Mouse (Mus musculus) heart, embryonic 11.5 days (tissue): ENCODE measurements around the gene Igfbp4. TPM values are rescaled to one million over a fixed set of nuclear protein-coding genes. Genes with fewer than 3 reads are reported as not detected.
A peak's percentile ranks its signal among the peaks of the same experiment; 100 is the strongest.

Experiments
- ATAC-seq: fragments of 200-750 bp; cut with Nextera tagmentation; replicated peaks from 2 replicates; pipeline ENCODE4 v1.8.0; 2017; ENCODE audit warnings: moderate library complexity; ENCODE audit not compliant: insufficient number of reproducible peaks, low FRiP score, low TSS enrichment
- H3K27ac ChIP-seq: fragments of 300-500 bp; sonication (generic); 2 replicates; pipeline ENCODE4 v1.5.1; 2014; ENCODE audit warnings: mild to moderate bottlenecking, low read depth, low read length
- H3K27me3 ChIP-seq: fragments of 300-500 bp; sonication (generic); 2 replicates; pipeline ENCODE4 v1.6.1; 2014; ENCODE audit warnings: mild to moderate bottlenecking, low read length, mixed read lengths; ENCODE audit not compliant: control insufficient read depth, insufficient read depth
- H3K36me3 ChIP-seq: fragments of 300-500 bp; sonication (generic); 2 replicates; pipeline ENCODE4 v1.6.1; 2014; ENCODE audit warnings: mild to moderate bottlenecking, low read length, moderate library complexity, mixed read lengths; ENCODE audit not compliant: control insufficient read depth, insufficient read depth
- H3K4me1 ChIP-seq: fragments of 300-500 bp; sonication (generic); 2 replicates; pipeline ENCODE4 v1.6.1; 2014; ENCODE audit warnings: low read length; ENCODE audit not compliant: control insufficient read depth, insufficient read depth
- H3K4me2 ChIP-seq: fragments of 300-500 bp; sonication (generic); 2 replicates; pipeline ENCODE4 v1.6.1; 2014; ENCODE audit warnings: mild to moderate bottlenecking, moderate library complexity
- H3K4me3 ChIP-seq: fragments of 300-500 bp; sonication (generic); 2 replicates; pipeline ENCODE4 v1.5.1; 2014; ENCODE audit warnings: low read depth, low read length
- H3K9ac ChIP-seq: fragments of 300-500 bp; sonication (generic); 2 replicates; pipeline ENCODE4 v1.6.1; 2014; ENCODE audit warnings: mild to moderate bottlenecking, low read depth, low read length, moderate library complexity
- H3K9me3 ChIP-seq: fragments of 300-500 bp; sonication (generic); replicated peaks from 2 replicates; pipeline ENCODE4 v1.6.1; 2016; ENCODE audit warnings: low read length; ENCODE audit not compliant: control insufficient read depth
- WGBS: fragments of 180-500 bp; shearing (Covaris S2); extraction: QIAGEN DNeasy Blood & Tissue Kit; methylation state at CpG from one replicate; pipeline ENCODE4 v1.1.7; 2014; ENCODE audit not compliant: insufficient replicate concordance; 5-methylcytosine and 5-hydroxymethylcytosine counted together
- polyA plus RNA-seq: library from polyadenylated mRNA; unstranded; fragments of >200 nt; fragmentation: Nextera tagmentation; extraction: Ambion mirVana; gene quantifications from 2 replicates; pipeline ENCODE4 v1.2.1, GENCODE M21; 2014

Igfbp4 gene
- polyA plus RNA-seq, 1 experiment from 2014 or later = 284 TPM

GRCm38 (mm10) chr11:99065979-99066378, 24.9 kb downstream of the Igfbp4 start:
- Histone ChIP-seq H3K9me3 (no peaks in the 10 kb centered on the region), H3K4me3 (no peak overlapping the region), H3K27ac (no peak overlapping the region), H3K4me1 (peaks cover 9% of the 10 kb centered on the region; the same call in 1 of the 2 replicates), H3K9ac (no peak overlapping the region; the same call in 1 of the 2 replicates), H3K36me3 (no peaks in the 10 kb centered on the region), H3K27me3 (no peaks in the 10 kb centered on the region), H3K4me2 (peak overlapping the region; percentile 1; the same call in 1 of the 2 replicates)
- ATAC-seq = peak; percentile 63; the same call in 1 of the 2 replicates
- WGBS = 5% methylated on average over 2 of the region's 2 CpGs

- H3K4me1 ChIP-seq = peaks cover 15% of the 10 kb centered on the region
- H3K4me2 ChIP-seq = no peak overlapping the region
- H3K4me3 ChIP-seq = no peak overlapping the region
- ATAC-seq = no peak
- H3K9ac ChIP-seq = no peak overlapping the region
- no peaks in the 10 kb centered on the region for H3K9me3 ChIP-seq
- H3K27ac ChIP-seq = no peak overlapping the region
- WGBS = 85% methylated on average over 8 of the region's 8 CpGs
- H3K36me3 ChIP-seq = no peaks in the 10 kb centered on the region
- H3K27me3 ChIP-seq = no peaks in the 10 kb centered on the region
Observed at GRCm38 (mm10) chr11:99067591-99067990, 26.5 kb downstream of the Igfbp4 start.

DNA sequence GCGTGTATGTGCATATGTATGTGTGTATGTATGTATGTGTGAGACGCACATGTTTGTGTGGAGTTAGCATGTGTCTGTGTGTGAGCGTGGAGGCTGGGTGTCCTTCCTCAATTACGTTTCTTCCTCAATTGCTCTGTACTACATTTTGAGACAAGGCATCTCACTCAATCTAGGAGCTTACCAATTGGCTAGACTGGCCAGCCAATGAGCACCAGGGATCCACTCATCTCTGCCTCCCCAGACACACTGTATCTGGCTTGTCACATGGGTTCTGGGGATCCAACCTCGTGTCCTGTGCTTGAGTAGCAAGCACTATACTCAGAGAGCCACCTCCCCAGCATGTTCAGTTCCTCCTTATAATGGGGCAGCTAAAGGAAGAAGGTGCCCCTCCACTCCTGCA, 27.4 kb downstream of the Igfbp4 start:
- Histone ChIP-seq H3K4me1 (peaks cover 11% of the 10 kb centered on the region), H3K9me3 (no peaks in the 10 kb centered on the region), H3K27me3 (no peaks in the 10 kb centered on the region), H3K36me3 (no peaks in the 10 kb centered on the region), H3K4me3 (no peak overlapping the region), H3K4me2 (no peak overlapping the region), H3K9ac (no peak overlapping the region), H3K27ac (no peak overlapping the region)
- ATAC-seq = no peak
- WGBS = 83% methylated on average over 5 of the region's 5 CpGs

GRCm38 (mm10) chr11:99071866-99072265, 30.8 kb downstream of the Igfbp4 start:
- no peak overlapping the region for H3K4me3 ChIP-seq
- no peak overlapping the region for H3K9ac ChIP-seq
- no peaks in the 10 kb centered on the region for H3K27me3 ChIP-seq
- H3K4me1 ChIP-seq = peaks cover 6% of the 10 kb centered on the region; the same call in 1 of the 2 replicates
- no peaks in the 10 kb centered on the region for H3K9me3 ChIP-seq
- H3K27ac ChIP-seq = no peak overlapping the region
- H3K36me3 ChIP-seq = no peaks in the 10 kb centered on the region
- peak; percentile 40; the same call in 1 of the 2 replicates for ATAC-seq
- no peak overlapping the region for H3K4me2 ChIP-seq
- 9% methylated on average over 6 of the region's 6 CpGs for WGBS

DNA sequence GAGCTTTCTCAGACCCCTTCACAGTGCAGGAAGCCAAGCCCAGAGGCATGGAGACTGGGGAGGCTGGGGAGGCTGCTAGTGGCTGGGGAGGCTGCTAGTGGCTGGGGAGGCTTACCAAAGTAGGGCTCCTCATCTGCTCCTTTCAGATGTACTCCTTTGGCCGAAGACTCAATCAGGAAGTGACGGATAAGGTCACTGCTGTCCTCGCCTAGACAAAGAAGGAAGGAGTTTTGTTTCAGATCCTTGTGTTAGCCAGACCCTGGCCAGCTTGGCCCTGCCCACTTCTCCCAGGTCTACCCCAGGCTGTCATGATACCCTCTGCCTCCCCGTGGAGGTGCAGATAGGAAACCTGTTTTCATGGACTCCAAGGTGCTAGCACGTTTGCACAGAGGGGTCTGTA, 32.7 kb downstream of the Igfbp4 start:
- no peaks in the 10 kb centered on the region for H3K36me3 ChIP-seq
- H3K4me2 ChIP-seq = no peak overlapping the region
- no peaks in the 10 kb centered on the region for H3K9me3 ChIP-seq
- H3K27me3 ChIP-seq = no peaks in the 10 kb centered on the region; the same call in 1 of the 2 replicates
- no peak for ATAC-seq
- H3K4me1 ChIP-seq = peaks cover 6% of the 10 kb centered on the region; the same call in 1 of the 2 replicates
- H3K27ac ChIP-seq = no peak overlapping the region
- H3K9ac ChIP-seq = no peak overlapping the region
- 45% methylated on average over 5 of the region's 5 CpGs for WGBS
- no peak overlapping the region for H3K4me3 ChIP-seq

GRCm38 (mm10) chr11:99076744-99077319, 35.8 kb downstream of the Igfbp4 start:
- Histone ChIP-seq H3K27ac (no peak overlapping the region), H3K9ac (no peak overlapping the region), H3K4me3 (no peak overlapping the region), H3K27me3 (no peaks in the 10 kb centered on the region; the same call in 1 of the 2 replicates), H3K36me3 (no peaks in the 10 kb centered on the region), H3K9me3 (no peaks in the 10 kb centered on the region), H3K4me1 (0 out of 2 replicates have a peak, but pooled peaks cover 6% of the 10 kb centered on the region), H3K4me2 (no peak overlapping the region)
- ATAC-seq = no peak
- WGBS = 67% methylated on average over 5 of the region's 5 CpGs

- Histone ChIP-seq H3K27ac (no peak overlapping the region), H3K4me2 (no peak overlapping the region)
Observed at GRCm38 (mm10) chr11:99077869-99078268, 36.8 kb downstream of the Igfbp4 start.

DNA sequence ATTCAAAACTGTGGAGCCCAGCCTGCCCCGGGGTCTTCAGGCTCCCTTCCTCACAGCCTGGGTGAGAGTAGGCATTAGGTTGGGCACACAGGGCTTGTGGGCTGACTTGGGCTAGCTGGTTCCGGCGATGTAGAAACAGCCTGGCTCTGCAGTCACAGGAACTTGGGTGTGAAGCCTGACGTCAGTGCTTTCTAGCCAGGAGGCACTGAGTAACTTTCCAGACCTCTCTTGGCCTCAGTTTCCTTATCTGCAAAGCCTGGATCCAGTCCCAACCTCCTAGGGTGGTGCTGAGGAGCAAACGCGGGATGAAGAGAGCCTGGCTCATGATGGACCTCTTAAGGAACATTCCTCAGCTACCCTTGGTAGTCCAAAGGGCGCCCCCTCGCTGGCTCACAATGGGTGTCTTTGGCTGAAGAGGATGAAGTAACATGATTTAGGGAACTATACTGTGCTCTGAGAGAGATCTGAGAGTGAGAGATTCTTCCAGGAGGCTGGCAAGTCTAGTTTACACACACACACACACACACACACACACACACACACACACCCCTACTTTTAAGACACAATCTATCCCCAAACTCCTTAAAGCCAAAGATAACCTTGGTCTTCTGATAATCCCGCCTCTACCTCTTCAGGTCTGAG, 40.0 kb downstream of the Igfbp4 start:
- H3K4me2 ChIP-seq = no peak overlapping the region
- no peak overlapping the region for H3K4me3 ChIP-seq
- H3K9ac ChIP-seq = no peak overlapping the region
- H3K36me3 ChIP-seq = no peaks in the 10 kb centered on the region
- 66% methylated on average over 9 of the region's 9 CpGs for WGBS
- H3K9me3 ChIP-seq = no peaks in the 10 kb centered on the region
- no peak for ATAC-seq
- no peak overlapping the region for H3K27ac ChIP-seq
- 0 out of 2 replicates have a peak, but pooled peaks cover 3% of the 10 kb centered on the region for H3K4me1 ChIP-seq
- H3K27me3 ChIP-seq = no peaks in the 10 kb centered on the region; the same call in 1 of the 2 replicates

More at GRCm38 (mm10) chr11:99077869-99078268, 36.8 kb downstream of the Igfbp4 start:
- H3K27me3 ChIP-seq = no peaks in the 10 kb centered on the region; the same call in 1 of the 2 replicates
- H3K9ac ChIP-seq = no peak overlapping the region
- no peaks in the 10 kb centered on the region for H3K36me3 ChIP-seq
- no peak for ATAC-seq
- WGBS = 81% methylated on average over 8 of the region's 8 CpGs
- H3K4me1 ChIP-seq = 0 out of 2 replicates have a peak, but pooled peaks cover 3% of the 10 kb centered on the region
- H3K4me3 ChIP-seq = no peak overlapping the region
- no peaks in the 10 kb centered on the region for H3K9me3 ChIP-seq
